Mouse (Mus musculus) erythroblast, embryonic 14.5 days (primary cell): Measurements from ENCODE around the gene Tns1.

Experiments used
- GATA1 ChIP-seq: IDR thresholded peaks from 2 replicates; pipeline ENCODE4 v1.6.1; 2012; ENCODE audit warnings: low read length, inconsistent platforms, mixed read lengths
- TAL1 ChIP-seq: IDR thresholded peaks from 3 replicates; pipeline ENCODE4 v1.6.1; 2012; ENCODE audit warnings: low read length, inconsistent platforms, mixed read lengths

DNA sequence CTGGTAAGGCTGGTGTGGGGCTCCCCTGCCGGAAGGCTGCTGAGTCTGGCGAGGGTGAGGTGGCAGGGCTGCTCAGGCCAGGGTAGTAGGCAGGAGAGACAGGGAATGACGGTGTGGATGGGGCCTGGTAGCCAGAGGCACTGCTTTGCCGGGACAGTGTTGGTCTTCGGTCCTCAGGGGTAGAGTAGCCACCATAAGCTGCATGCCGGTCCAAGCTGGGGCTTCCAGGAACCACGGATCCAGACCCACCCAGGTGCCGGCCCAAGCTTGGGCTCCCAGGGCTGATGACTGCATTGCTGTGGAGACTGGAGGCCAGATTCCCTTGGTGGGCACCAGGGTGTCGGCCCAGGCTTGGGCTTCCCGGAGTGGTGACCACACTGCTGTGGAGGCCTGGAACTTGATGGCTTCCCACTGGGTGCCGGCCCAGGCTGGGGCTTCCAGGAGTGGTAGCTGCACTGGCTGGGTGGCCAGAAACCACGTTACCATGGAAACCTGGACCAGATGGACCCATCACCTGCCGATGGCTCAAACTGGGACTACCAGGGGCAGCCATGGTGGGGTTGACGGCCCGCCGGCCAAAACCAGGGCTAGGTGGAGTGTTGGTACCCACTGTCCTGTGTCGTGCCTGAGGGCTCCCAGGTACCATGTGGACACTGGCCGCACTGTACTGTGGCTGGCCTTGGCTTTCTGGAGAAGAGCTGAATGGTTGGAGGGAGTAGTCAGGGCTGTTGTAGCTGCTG lies 199.2 kb downstream of the Tns1 start:
- TF ChIP-seq GATA1 (no peak), TAL1 (no peak)
